Mouse (Mus musculus): ENCODE results near the gene Fam104a.

- TF ChIP-seq CTCF (IDR thresholded peaks at IDR 0.05; ENCODE audit: low read depth, low read length), result no peak
- no peak for TF ChIP-seq POLR2A (IDR thresholded peaks at IDR 0.05; ENCODE audit: borderline replicate concordance, low read depth, low read length)
Observed at GRCm38 (mm10) chr11:113729917-113730316, 46.0 kb upstream of the Fam104a start.

Data from bone marrow macrophage, adult 2 months (primary cell).